Mouse (Mus musculus): ENCODE data around the gene Mdm1. TPM values are rescaled to one million over a fixed set of nuclear protein-coding genes. Genes with fewer than 3 reads are reported as not detected.

Mdm1 gene
- polyA plus RNA-seq, 1 experiment from 2014 or later: 13.9 TPM

- H3K27me3 ChIP-seq (replicated peaks; ENCODE audit: control insufficient read depth, insufficient read depth, low read length): no peaks in the 10 kb centered on the region
- no peaks in the 10 kb centered on the region for H3K36me3 ChIP-seq (ENCODE audit: control insufficient read depth, insufficient read depth, low read length)
- ATAC-seq: no peak
- no peak overlapping the region for H3K9ac ChIP-seq (ENCODE audit: low read depth, low read length)
- no peak overlapping the region; the same call in 1 of the 2 replicates for H3K27ac ChIP-seq (ENCODE audit: low read length)
- no peak overlapping the region for H3K4me3 ChIP-seq (ENCODE audit: low read length)
- no peaks in the 10 kb centered on the region for H3K9me3 ChIP-seq (ENCODE audit: control insufficient read depth, low read length)
- H3K4me2 ChIP-seq (ENCODE audit: low read depth, low read length): no peak overlapping the region
- 82% methylated on average over 10 of the region's 10 CpGs for WGBS
- peaks cover 4% of the 10 kb centered on the region for H3K4me1 ChIP-seq (ENCODE audit: control insufficient read depth, insufficient read depth, low read length)
These were observed 37.7 kb upstream of the Mdm1 start for GRCm38 (mm10) chr10:118103906-118104305.

DNA sequence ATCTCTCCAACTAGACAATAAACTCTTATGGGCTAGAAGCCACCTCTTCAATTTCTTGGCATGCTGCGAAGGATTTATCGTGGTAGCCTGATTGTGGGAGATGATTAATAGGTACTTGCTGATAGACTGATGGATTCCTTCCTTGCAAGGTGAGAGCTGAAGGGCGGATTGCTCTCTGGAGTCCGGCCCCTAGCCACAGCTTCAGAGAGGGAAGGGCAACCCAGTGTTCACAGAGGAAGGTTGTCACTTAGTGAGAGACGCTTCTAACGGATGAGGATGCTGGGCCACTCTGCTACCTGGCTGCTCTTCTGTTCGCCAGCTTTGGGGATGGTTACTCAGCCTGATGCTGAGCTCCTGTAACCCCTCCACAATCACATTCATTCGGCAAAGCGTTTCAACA lies 34.6 kb upstream of the Mdm1 start:
- Histone ChIP-seq H3K9ac (ENCODE audit: low read depth, low read length) (no peak overlapping the region), H3K4me1 (ENCODE audit: control insufficient read depth, insufficient read depth, low read length) (peaks cover 4% of the 10 kb centered on the region), H3K36me3 (ENCODE audit: control insufficient read depth, insufficient read depth, low read length) (no peaks in the 10 kb centered on the region), H3K4me2 (ENCODE audit: low read depth, low read length) (no peak overlapping the region), H3K27me3 (replicated peaks; ENCODE audit: control insufficient read depth, insufficient read depth, low read length) (no peaks in the 10 kb centered on the region), H3K9me3 (ENCODE audit: control insufficient read depth, low read length) (no peaks in the 10 kb centered on the region), H3K4me3 (ENCODE audit: low read length) (no peak overlapping the region), H3K27ac (ENCODE audit: low read length) (no peak overlapping the region)
- 72% methylated on average over 9 of the region's 9 CpGs for WGBS
- ATAC-seq: no peak

DNA sequence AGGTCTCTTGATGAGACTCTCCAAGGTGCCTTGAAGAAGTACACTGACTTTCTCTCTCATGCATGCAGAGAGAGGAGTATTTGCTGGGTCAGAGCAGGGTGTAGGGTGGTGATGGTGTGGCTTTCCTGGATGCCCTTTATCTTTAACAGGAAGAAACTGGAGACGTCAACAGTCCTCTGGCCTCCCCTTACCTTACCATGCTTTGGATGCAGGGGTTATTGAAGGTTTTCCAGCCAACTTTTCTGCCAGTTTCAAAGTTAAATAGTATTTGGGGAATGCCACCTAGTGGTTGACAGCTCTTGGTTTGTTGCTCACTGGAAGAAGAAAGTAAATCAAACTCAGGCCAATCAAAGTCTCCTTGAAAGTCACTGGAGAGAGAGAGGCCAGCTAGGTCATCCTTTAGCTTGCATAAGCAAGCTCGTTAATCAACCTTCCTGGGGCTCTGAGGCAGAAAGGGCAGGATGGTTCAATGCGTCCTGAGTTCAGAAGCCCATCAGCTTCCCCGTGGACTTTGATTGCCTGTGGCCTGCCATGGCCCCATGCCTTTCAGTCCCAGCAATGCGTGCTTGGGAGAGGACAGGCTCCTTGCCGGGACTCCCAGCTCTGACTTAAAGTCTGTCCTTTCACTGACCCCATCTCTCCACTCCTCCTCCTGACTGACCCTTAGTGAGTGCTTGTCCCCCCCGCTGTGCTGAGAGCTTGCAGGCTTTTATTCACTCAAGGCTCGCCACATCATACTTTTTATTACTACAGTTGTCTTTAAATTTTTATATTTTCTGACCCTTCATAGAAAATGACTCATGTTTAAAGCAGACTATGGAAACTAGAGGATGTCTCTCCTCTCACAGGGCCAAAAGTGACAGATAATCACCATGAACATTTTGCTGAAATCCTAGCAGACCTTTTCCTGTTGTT lies 31.3 kb upstream of the Mdm1 start:
- peak; percentile 38; the same call in 1 of the 2 replicates for ATAC-seq
- no peak overlapping the region for H3K9ac ChIP-seq (ENCODE audit: low read depth, low read length)
- 20% methylated on average over 8 of the region's 8 CpGs for WGBS

DNA sequence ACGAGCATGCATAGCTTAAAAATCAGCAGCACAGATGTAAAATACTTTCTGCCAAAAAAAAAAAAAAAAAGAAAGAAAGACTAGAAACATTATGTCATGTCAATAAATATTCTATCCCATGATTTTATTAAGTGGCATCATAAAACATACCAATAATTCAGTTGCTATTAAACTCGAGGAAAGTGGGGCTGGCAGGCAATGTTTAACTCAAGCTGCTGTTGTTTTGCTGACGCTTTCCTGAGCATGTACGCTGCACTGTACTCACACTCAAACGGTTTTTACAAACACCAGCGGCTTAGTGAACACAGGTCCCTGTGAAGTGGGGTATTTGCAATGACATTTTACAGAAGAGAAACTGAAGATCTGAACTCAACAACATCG lies 30.7 kb upstream of the Mdm1 start:
- no peaks in the 10 kb centered on the region for H3K36me3 ChIP-seq (ENCODE audit: control insufficient read depth, insufficient read depth, low read length)
- 54% methylated on average over 7 of the region's 7 CpGs for WGBS
- no peak for ATAC-seq
- H3K9ac ChIP-seq (ENCODE audit: low read depth, low read length): no peak overlapping the region
- H3K4me1 ChIP-seq (ENCODE audit: control insufficient read depth, insufficient read depth, low read length): no peaks in the 10 kb centered on the region
- H3K27me3 ChIP-seq (replicated peaks; ENCODE audit: control insufficient read depth, insufficient read depth, low read length): no peaks in the 10 kb centered on the region
- H3K9me3 ChIP-seq (ENCODE audit: control insufficient read depth, low read length): no peaks in the 10 kb centered on the region
- no peak overlapping the region for H3K27ac ChIP-seq (ENCODE audit: low read length)
- no peak overlapping the region for H3K4me3 ChIP-seq (ENCODE audit: low read length)
- H3K4me2 ChIP-seq (ENCODE audit: low read depth, low read length): no peak overlapping the region

More for the DNA sequence above, 31.3 kb upstream of the Mdm1 start:
- Histone ChIP-seq H3K4me2 (ENCODE audit: low read depth, low read length) (no peak overlapping the region), H3K9me3 (ENCODE audit: control insufficient read depth, low read length) (no peaks in the 10 kb centered on the region), H3K36me3 (ENCODE audit: control insufficient read depth, insufficient read depth, low read length) (no peaks in the 10 kb centered on the region), H3K27me3 (replicated peaks; ENCODE audit: control insufficient read depth, insufficient read depth, low read length) (no peaks in the 10 kb centered on the region), H3K4me3 (ENCODE audit: low read length) (no peak overlapping the region), H3K27ac (ENCODE audit: low read length) (no peak overlapping the region), H3K4me1 (ENCODE audit: control insufficient read depth, insufficient read depth, low read length) (no peaks in the 10 kb centered on the region)

GRCm38 (mm10) chr10:118111621-118112020 lies 30.0 kb upstream of the Mdm1 start:
- Histone ChIP-seq H3K4me1 (ENCODE audit: control insufficient read depth, insufficient read depth, low read length) (no peaks in the 10 kb centered on the region), H3K27ac (ENCODE audit: low read length) (no peak overlapping the region), H3K27me3 (replicated peaks; ENCODE audit: control insufficient read depth, insufficient read depth, low read length) (no peaks in the 10 kb centered on the region), H3K9ac (ENCODE audit: low read depth, low read length) (no peak overlapping the region), H3K9me3 (ENCODE audit: control insufficient read depth, low read length) (no peaks in the 10 kb centered on the region), H3K36me3 (ENCODE audit: control insufficient read depth, insufficient read depth, low read length) (no peaks in the 10 kb centered on the region), H3K4me2 (ENCODE audit: low read depth, low read length) (no peak overlapping the region), H3K4me3 (ENCODE audit: low read length) (no peak overlapping the region)
- ATAC-seq: no peak
- 36% methylated on average over 7 of the region's 7 CpGs for WGBS

GRCm38 (mm10) chr10:118112294-118112893 lies 29.2 kb upstream of the Mdm1 start:
- H3K27ac ChIP-seq (ENCODE audit: low read length): no peak overlapping the region
- no peaks in the 10 kb centered on the region for H3K4me1 ChIP-seq (ENCODE audit: control insufficient read depth, insufficient read depth, low read length)
- WGBS: 59% methylated on average over 11 of the region's 11 CpGs
- no peaks in the 10 kb centered on the region for H3K27me3 ChIP-seq (replicated peaks; ENCODE audit: control insufficient read depth, insufficient read depth, low read length)
- no peak overlapping the region for H3K4me2 ChIP-seq (ENCODE audit: low read depth, low read length)
- no peak for ATAC-seq
- no peaks in the 10 kb centered on the region for H3K36me3 ChIP-seq (ENCODE audit: control insufficient read depth, insufficient read depth, low read length)
- H3K9me3 ChIP-seq (ENCODE audit: control insufficient read depth, low read length): no peaks in the 10 kb centered on the region
- H3K9ac ChIP-seq (ENCODE audit: low read depth, low read length): no peak overlapping the region
- no peak overlapping the region for H3K4me3 ChIP-seq (ENCODE audit: low read length)

DNA sequence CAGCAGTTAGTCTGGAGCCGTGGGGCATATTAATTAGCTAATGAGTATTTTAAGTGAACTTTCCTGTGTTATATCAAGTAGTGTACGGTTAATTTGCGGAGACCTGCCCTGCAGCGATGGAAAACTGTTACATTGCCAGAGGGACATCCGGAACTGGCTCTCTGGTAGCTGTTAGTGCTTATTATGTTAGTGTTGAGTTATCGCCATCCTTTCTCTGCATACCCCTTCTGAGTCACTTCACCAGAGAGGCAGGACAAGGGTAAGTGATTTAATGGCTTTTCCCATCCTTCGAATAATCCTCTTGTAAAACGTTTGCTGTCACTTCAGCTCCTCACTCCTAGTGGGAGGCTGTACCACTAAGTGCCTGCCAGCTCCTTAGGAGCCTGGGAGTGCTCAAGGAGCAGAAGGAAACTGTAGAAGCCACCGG lies 28.3 kb upstream of the Mdm1 start:
- no peaks in the 10 kb centered on the region for H3K9me3 ChIP-seq (ENCODE audit: control insufficient read depth, low read length)
- no peaks in the 10 kb centered on the region for H3K36me3 ChIP-seq (ENCODE audit: control insufficient read depth, insufficient read depth, low read length)
- ATAC-seq: no peak
- H3K9ac ChIP-seq (ENCODE audit: low read depth, low read length): no peak overlapping the region
- no peak overlapping the region for H3K27ac ChIP-seq (ENCODE audit: low read length)
- H3K4me1 ChIP-seq (ENCODE audit: control insufficient read depth, insufficient read depth, low read length): no peaks in the 10 kb centered on the region
- no peak overlapping the region for H3K4me2 ChIP-seq (ENCODE audit: low read depth, low read length)
- H3K27me3 ChIP-seq (replicated peaks; ENCODE audit: control insufficient read depth, insufficient read depth, low read length): no peaks in the 10 kb centered on the region
- WGBS: 49% methylated on average over 9 of the region's 9 CpGs
- no peak overlapping the region for H3K4me3 ChIP-seq (ENCODE audit: low read length)

DNA sequence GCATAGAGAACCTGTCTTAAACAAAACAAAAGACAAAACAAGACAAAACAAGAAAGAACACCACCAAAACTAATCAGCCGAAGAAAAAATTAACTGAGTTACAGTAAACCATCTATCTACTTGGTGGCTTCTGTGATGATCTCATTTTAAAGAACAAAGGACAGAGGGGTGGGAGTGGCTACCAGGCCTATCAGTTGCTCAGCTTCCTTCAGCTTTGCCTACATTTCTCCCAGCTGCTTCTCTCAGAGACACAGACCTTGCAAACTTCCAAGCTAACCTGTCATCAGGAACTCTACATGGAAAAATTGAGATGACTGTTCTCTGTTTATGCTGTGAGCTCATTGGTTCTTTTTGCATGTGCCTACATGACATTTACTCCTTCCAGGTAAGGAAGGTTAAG lies 27.3 kb upstream of the Mdm1 start:
- WGBS: 91% methylated on average over 1 of the region's 1 CpGs
- H3K4me2 ChIP-seq (ENCODE audit: low read depth, low read length): no peak overlapping the region

DNA sequence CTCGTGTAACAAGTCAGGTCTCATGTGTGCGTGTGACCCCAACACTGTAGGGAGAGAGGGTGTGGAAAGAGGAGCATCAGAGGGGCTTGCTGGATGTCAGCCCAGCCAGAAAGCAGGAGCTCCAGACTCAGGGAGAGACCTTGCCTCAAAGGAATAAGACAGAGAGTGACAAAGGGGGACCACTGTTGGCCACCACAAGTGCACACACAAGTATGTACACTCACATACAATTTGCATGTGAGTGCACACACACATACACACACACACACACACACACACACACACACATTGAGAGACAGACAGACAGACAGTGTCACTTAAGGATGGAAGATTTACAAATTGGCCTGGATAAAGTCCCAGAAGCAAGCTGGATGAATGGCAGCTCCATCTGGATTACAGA lies 25.2 kb upstream of the Mdm1 start:
- no peak overlapping the region for H3K4me2 ChIP-seq (ENCODE audit: low read depth, low read length)
- no peaks in the 10 kb centered on the region for H3K27me3 ChIP-seq (replicated peaks; ENCODE audit: control insufficient read depth, insufficient read depth, low read length)
- 95% methylated on average over 2 of the region's 2 CpGs for WGBS
- ATAC-seq: no peak
- H3K36me3 ChIP-seq (ENCODE audit: control insufficient read depth, insufficient read depth, low read length): no peaks in the 10 kb centered on the region
- H3K9me3 ChIP-seq (ENCODE audit: control insufficient read depth, low read length): no peaks in the 10 kb centered on the region
- no peak overlapping the region for H3K27ac ChIP-seq (ENCODE audit: low read length)
- H3K9ac ChIP-seq (ENCODE audit: low read depth, low read length): no peak overlapping the region
- H3K4me3 ChIP-seq (ENCODE audit: low read length): no peak overlapping the region
- no peaks in the 10 kb centered on the region for H3K4me1 ChIP-seq (ENCODE audit: control insufficient read depth, insufficient read depth, low read length)

More for the DNA sequence above, 27.3 kb upstream of the Mdm1 start:
- Histone ChIP-seq H3K36me3 (ENCODE audit: control insufficient read depth, insufficient read depth, low read length) (no peaks in the 10 kb centered on the region), H3K9ac (ENCODE audit: low read depth, low read length) (no peak overlapping the region), H3K4me1 (ENCODE audit: control insufficient read depth, insufficient read depth, low read length) (no peaks in the 10 kb centered on the region), H3K9me3 (ENCODE audit: control insufficient read depth, low read length) (no peaks in the 10 kb centered on the region), H3K27ac (ENCODE audit: low read length) (no peak overlapping the region), H3K4me3 (ENCODE audit: low read length) (no peak overlapping the region), H3K27me3 (replicated peaks; ENCODE audit: control insufficient read depth, insufficient read depth, low read length) (no peaks in the 10 kb centered on the region)
- ATAC-seq: no peak
